Mouse (Mus musculus): ENCODE data around the gene Nav3. TPM values are rescaled to one million over a fixed set of nuclear protein-coding genes. Genes with fewer than 3 reads are reported as not detected.

The Nav3 gene
- total RNA-seq, 2 experiments from 2014 or later = 132 to 151 TPM

DNA sequence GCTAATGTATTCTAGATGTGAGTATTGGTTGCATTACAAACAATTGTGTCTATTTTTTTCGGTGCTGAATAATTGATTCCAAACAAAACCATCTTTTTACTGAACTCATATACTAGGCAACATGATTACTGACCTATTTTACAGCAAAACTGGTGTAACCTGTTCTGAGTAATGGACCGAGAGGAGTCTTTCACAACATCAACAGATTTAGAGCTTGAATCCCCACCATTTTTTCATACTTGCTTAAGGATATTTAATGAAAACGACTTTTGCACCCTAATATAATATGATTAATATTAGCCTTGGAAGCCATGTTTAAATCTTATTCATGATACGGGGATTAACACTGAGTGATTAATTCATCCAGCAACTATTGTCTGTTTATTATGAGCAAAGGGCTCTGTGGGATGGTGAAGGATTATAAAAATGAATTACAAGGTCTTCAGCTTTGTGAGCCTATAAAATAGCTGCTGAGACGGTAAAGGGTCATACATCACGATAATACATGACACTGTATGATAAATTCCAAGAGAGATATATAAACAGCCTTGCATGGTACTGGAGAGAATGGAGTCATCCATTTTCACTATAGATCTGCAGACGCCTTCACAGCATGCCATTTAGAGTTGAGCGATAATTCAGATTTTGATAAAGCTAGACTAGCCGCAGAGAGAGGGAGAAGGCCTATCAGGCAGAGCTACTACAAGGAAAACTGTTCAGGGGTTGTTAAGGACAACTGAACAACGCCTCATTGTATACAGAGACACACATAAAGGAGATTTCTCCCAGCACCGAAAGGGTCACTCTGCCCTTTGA lies 567.4 kb downstream of the Nav3 start:
- no peak for DNase-seq (ENCODE audit: low spot score in 2 of 2)
- intact Hi-C loops (cut with DNase I) = no loop called here

DNA sequence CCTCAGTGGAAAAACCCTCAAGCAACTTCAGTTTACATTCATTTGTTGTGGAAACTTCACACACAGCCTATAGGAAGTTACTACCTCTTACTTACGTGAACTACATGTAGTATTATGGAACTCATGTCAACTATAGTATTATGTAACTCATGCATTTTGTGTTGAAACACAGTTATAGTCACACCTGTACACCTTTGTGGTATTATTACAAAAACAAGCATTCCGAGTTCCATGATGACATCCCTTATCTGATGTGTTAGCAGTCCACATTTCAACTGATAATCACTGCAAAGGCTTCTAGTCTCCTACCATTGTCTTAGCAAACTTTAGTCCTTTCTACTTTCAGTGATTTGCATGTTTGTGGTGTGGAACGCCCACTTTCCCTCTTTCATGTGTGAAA lies 568.8 kb downstream of the Nav3 start:
- intact Hi-C loops (cut with DNase I) = no loop called here
- no peak for DNase-seq (ENCODE audit: low spot score in 2 of 2)

DNA sequence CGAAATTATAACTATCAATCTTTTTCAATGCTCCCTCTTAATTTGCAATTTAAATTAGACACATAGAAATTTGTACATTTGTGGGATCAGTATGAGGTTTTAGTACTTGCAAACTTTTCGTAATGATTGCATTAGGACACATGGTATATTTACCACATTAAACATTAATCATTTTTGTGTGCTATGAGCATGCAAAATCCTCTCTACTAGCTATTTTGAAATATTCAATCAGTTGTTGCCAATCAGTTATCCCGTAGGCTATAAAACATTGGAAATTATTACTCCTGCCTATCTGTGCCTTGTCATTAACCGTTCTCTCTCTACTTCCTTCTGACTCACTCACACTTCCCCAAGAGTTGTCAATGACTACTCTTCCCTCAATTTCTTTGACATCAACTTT lies 579.9 kb downstream of the Nav3 start:
- intact Hi-C loops (cut with DNase I) = no loop called here
- DNase-seq (ENCODE audit: low spot score in 2 of 2) = no peak

DNA sequence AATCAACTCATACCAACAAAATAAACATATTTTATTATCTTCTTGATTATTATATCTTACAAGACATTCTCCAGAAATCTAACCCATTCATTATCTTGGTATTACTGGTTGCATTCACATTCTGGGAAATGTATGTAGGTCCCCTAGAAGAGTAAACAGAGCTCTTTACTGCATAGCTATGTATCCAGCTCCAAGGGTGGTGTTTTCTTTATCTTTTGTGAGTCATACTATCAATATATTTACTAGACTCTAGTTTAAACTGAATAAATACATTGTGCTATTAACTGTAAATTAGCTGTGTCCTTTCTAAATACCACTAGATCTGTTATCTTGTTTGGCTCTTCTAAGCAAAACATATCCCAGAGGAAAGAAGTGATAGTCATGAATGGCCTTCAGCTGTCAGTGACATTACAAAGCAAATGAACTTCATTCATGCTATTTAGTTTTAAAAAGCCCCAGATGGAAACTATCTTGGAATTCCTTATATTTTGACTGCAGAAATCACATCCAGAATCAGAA lies 580.6 kb downstream of the Nav3 start:
- intact Hi-C loops (cut with DNase I) = no loop called here
- DNase-seq (ENCODE audit: low spot score in 2 of 2) = no peak

DNA sequence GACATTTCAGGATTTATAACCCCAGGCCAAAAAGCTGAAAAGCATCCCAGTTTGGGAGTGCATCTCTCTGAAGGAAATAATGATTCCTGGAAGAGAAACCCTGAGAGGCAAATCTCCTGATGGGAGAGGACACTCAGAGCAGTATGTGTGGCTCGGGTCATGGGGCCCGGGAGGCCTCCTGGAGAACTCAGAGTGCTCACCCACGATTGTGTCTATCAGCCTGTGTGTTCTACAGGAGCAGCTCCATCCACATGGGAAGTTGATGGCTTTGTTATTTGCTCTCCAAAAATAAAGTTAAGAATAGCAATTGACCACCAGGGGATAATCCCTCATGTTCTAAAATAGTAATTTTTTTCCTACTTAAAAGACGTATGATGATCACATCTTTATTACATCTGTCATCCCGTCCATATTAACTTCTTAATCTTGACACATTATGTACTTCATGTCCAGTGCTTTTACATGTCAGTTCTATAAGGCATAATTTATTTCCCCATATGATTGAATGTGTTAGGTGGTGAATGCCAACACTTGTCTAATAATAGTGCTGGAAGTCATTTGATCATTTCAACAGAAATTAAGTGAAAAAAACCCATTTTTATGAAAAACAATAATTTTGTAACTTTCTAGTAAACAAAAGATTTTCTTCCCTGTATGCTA lies 581.2 kb downstream of the Nav3 start:
- intact Hi-C loops (cut with DNase I) = no loop called here
- DNase-seq (ENCODE audit: low spot score in 2 of 2) = no peak

DNA sequence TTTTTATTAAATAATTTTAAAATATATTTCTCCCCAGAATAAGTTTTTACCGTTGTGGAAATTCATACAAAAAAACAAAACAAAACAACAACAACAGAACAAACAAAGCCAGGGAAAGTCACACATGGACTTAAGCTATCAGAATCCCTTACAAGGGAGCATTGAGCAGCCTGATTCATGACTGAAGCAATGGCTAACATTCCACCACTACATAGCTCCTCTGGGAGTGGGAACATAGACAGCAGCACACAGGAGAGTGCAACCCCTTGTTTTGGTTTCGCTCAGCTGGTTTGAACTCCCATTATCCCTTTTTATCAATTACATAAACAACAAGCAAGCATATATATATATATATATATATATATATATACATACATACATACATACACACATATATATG lies 589.9 kb downstream of the Nav3 start:
- intact Hi-C loops (cut with DNase I) = no loop called here
- no peak for DNase-seq (ENCODE audit: low spot score in 2 of 2)

DNA sequence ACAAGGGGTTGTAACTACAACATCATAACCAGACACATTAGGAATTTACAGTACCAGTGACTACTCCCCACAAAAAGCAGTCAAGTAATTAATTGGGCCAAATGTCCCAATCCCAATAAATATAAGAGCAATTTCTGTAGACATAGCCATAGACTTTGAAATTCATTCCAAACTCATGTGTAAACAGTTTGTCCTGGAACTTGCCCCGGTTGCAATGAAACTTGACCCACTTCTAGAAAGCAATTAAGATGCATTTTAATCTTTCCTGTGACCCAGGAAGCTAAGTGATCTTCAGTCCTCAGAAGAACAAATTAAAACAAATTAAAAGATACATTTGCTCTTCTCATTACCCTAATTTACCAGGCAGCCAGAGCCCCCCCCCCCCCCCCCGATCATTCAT lies 590.6 kb downstream of the Nav3 start:
- intact Hi-C loops (cut with DNase I) = no loop called here
- no peak for DNase-seq (ENCODE audit: low spot score in 2 of 2)

DNA sequence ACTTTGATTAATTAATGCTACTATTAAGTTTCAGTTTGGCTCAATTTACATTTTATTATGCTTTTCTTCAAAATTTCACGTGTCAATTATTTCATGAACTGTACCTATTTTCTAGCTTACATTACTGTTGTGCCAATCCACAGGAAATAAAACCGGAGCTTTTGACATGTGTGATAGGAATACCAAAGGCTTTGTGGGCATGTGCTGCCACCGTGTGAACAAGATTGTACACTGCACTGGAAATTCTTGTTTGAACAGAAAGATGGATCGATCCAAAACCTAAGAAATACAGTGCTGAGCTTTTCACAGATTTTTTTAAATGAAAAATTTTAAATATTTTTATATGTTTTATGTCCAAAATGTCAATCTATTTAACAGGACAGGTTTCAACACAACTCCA lies 591.3 kb downstream of the Nav3 start:
- no peak for DNase-seq (ENCODE audit: low spot score in 2 of 2)
- intact Hi-C loops (cut with DNase I) = loop anchor here (1.0 kb wide), 1 partner anchor 99 kb away; no protein-coding TSS in a partner anchor

DNA sequence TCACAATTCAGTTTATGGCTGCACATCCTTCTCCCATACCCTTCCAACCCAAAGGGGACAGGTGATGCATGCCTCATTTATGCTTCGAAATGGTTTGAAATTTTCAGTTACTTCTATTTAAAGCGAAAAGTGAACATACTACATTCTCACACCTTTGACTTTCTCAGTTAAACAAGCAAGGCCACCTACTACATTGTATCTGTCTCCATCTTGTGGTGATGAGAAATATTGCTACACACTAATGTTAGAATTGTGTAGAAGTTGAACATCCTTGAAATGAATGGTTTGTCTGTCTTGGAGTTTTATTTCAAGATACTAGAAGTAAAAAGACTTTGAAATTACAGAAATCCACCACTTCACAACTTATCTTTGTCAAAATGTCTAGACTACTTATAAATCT lies 594.7 kb downstream of the Nav3 start:
- no peak for DNase-seq (ENCODE audit: low spot score in 2 of 2)
- intact Hi-C loops (cut with DNase I) = loop anchor here (2.0 kb wide), 1 partner anchor 94 kb away; no protein-coding TSS in a partner anchor

DNA sequence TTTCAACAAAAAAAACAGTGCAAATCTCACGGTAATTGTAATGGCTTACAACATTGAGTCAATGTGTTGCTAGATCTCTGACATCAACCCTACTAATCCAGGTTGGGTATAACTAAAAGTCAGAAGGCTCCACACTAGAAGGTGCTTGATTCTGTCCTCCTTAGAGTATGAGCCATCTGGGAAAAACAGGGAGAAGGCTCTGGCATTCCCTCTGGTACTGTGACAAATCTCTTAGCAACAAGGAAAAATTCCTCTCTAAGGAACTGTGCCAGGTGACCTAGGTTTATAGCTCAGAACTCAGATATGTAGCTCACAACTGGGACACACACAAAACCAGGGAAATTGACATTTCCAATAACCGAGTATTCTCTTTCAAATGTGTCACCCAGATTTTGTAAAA lies 597.4 kb downstream of the Nav3 start:
- no peak for DNase-seq (ENCODE audit: low spot score in 2 of 2)

DNA sequence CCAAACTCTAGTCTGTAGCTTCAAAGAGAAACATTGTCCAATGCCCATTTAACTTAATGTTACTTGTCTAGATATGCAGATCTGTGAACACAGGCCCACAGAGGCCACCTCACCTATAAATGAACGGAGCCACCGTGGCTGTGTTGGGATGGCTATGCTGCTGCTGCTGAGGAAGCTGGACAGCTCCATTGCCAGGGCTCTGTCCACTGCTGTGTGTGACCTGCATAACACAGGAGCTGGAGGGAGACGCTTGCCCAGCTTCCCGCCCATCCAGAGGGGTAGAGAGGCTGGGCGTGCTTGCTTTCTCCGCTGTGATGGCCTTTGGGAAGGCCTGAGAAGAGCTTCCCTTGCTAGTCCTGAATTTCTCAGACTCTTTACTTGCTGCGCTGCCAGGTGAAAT lies 603.6 kb downstream of the Nav3 start:
- no peak for DNase-seq (ENCODE audit: low spot score in 2 of 2)
- intact Hi-C loops (cut with DNase I) = no loop called here

More for the DNA sequence above, 597.4 kb downstream of the Nav3 start:
- intact Hi-C loops (cut with DNase I) = no loop called here

DNA sequence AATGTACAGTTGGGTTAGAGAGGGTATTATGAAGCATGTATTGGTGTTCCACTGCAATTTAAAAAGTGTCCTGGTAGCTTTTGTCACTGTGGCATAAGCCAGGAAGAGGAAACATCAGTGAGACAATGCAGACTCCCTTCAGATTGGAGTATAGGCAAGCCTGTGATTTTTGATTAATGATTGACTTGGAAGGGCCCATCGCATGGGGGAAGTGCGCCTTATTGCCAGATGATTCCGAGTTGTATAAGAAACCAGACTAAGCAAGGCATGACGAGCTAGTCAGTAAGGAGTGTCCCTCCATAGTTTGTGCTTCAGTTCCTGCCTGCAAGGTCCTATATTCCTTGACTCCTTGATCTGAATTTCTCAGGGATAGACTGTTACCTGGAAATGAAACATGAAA lies 608.4 kb downstream of the Nav3 start:
- no peak for DNase-seq (ENCODE audit: low spot score in 2 of 2)
- intact Hi-C loops (cut with DNase I) = loop anchor here (5.0 kb wide), 1 partner anchor 45 kb away; no protein-coding TSS in a partner anchor

DNA sequence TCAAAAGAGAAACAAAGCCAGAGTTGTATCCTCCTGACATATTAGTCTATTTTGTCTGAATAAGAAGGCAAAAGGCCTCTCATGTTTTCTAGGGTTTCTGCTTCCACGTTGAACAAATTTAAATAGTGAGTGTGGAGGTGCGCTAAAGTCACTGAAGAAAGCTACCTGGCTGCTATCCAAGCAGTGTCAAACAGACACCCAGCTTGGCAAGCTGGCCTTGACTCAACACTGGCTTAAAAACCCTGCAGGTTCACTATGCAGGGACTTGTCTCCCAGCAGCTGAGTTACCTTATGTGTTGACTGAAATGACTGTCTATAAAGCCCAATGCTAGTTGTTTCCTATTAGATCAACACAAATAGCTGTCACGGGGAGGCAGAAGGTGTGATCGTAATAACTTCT lies 612.3 kb downstream of the Nav3 start:
- intact Hi-C loops (cut with DNase I) = no loop called here

DNA sequence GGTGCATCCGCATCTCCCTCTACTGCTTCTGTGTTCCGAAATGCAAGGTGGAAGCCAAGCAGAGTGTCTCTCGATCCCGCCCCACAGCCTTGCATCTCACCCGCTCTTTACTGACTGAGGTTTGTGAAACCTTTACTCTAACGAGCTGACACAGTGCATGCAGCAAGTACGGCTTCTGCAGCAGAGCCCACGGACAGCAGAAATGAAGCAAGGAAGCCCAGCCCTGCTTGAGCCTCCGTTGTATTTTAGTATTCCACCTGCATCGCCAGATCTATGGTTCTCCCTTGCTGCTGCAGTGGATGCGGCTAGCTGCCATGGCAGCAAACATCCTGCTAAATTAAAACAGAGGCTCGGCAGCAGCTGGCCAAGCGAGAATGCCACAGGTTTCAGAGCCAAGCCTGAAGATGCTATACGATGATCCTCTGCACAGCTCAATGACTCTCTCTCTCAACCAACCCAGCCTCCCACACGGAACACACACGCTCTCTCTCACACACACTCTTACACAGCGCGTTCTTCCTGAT lies 623.2 kb downstream of the Nav3 start:
- intact Hi-C loops (cut with DNase I) = loop anchor here (5.0 kb wide), 1 partner anchor 36 kb away; no protein-coding TSS in a partner anchor
- DNase-seq (ENCODE audit: low spot score in 2 of 2) = peak; percentile 52 to 55

More for the DNA sequence above, 612.3 kb downstream of the Nav3 start:
- no peak for DNase-seq (ENCODE audit: low spot score in 2 of 2)

DNA sequence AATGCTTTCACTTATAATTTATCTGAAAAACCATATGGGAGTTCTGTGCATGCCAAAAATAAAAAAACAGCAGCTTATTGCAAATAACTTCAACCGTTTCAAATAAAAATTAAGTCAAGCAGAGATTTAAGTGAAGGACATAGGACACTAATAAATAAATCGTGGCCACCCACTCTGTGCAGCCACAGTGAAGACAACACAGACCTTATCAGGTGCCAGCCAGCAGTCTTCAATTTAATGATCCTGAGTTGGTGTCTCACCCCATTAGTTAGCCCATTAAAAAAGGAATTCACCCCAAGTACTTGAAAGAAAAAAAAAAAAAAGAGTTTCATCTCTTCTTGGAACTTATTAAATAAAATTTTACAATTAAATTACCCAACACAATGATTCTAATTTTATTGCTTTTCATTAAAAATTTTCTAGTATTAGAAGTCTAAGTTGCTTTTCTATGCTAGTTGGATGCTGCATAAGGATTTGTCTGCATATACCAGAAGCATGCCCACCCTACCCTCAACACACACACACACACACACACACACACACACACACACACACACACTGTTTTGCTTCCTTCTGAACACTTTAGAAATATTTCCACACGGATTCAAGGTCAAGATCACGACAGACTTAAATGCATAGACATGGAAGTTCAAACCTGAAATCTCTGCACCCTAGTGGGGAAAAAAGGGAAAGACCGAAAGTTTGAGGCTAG lies 649.1 kb downstream of the Nav3 start:
- intact Hi-C loops (cut with DNase I) = no loop called here
- DNase-seq (ENCODE audit: low spot score in 2 of 2) = no peak

DNA sequence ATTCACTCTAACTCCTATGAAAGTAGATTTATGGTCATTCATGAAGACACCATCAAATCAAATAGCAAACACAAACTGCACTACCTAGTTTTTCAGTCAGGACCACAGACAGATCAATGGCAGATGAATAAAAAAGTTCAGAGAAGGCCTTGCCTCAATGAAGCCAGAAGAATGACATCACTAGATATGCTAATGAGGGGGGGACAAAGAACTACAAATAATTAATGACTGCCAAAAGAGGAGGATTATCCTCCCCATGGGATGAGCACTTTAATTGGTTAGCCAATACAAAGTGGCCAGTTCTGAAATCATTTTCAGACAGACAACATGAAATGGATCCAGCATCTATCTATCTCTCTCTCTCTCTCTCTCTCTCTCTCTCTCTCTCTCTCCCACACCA lies 652.6 kb downstream of the Nav3 start:
- DNase-seq (ENCODE audit: low spot score in 2 of 2) = no peak
- intact Hi-C loops (cut with DNase I) = loop anchor here (5.0 kb wide), 1 partner anchor 44 kb away; no protein-coding TSS in a partner anchor

DNA sequence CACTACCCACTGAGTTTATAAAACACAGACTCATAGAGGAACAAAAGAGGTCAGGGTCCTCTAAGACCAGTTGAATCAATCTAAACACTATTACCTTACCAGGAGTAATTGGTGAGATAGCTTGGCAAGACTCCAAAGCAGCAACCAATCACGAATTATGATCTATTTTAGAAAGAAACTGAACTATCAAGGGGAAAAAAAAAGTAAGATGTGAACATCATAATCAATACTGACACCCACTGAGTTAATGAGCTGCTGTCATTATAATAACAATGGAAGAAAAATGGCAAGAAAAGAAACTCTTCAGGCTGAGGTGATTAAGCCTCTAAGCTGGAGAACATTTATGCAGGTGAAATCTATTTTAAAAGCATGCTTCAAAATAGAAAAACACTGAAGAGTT lies 653.8 kb downstream of the Nav3 start:
- DNase-seq (ENCODE audit: low spot score in 2 of 2) = no peak
- intact Hi-C loops (cut with DNase I) = loop anchor here (5.0 kb wide), 1 partner anchor 45 kb away; no protein-coding TSS in a partner anchor

DNA sequence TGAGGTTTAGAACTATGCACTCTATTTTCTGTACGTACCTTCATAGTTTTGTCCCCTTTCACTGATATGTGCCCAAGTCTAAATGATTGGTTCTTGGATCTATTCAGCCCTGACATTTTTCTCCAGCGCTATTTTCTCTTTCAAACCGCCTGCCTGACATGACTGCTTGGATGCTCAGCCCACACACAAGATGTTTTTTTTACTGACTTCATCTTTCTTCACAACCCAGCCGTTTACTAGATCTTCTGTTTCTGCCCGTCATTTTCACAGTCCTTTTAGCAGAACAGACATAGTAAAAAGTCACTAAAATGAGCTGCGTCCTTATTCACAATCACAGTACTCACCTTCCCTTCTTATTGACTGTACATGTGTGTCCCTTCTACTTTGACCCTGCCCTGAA lies 656.8 kb downstream of the Nav3 start:
- intact Hi-C loops (cut with DNase I) = loop anchor here (5.0 kb wide), 1 partner anchor 33 kb away; no protein-coding TSS in a partner anchor
- no peak for DNase-seq (ENCODE audit: low spot score in 2 of 2)

DNA sequence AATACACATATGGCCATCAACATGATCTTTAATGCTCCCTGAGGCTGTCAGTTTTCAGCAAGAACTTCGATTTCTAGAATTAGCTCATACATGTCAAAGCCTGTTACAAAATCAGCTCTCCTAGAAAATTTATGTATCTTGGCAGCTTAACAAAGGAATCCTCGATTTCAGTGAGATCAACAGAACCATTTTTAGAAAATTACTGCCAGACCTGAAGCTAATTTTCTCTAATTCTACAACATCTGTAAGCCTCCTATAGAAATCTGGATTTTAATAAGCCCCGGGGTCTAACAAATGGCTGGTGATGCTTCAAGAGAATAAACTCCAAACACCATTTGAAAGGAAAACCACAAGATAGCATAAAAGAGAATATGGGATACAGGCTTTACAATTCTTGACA lies 659.0 kb downstream of the Nav3 start:
- DNase-seq (ENCODE audit: low spot score in 2 of 2) = no peak
- intact Hi-C loops (cut with DNase I) = loop anchor here (5.0 kb wide), 1 partner anchor 35 kb away; no protein-coding TSS in a partner anchor

DNA sequence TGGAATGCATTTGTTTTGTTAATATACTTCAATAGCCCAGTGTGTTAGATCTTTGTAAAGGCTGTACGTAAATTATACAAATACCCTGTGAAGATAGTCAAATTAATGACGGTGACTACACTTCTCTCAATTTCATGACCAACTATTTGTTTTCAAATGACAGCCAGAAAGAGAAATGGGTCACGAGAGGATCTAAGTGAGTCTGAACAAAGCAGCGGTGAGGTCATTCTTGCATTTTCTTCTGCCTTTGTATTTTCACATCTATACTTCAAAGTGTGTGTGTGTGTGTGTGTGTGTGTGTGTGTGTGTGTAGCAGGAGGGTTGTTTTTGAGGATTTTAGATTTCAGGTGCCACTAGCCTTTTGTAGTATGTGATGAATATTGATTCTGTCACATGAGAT lies 662.5 kb downstream of the Nav3 start:
- no peak for DNase-seq (ENCODE audit: low spot score in 2 of 2)
- intact Hi-C loops (cut with DNase I) = no loop called here

Measured in left cerebral cortex, postnatal 36 days (tissue).